Mouse (Mus musculus): ENCODE results near the gene H2afz. TPM values are rescaled to one million over a fixed set of nuclear protein-coding genes. Genes with fewer than 3 reads are reported as not detected.

H2afz gene
- total and polyA plus RNA-seq, 3 experiments = 4,006 to 4,409 (median 4,299) TPM

GRCm38 (mm10) chr3:137867437-137868093, 3.3 kb downstream of the H2afz start, which contains the start of gene Dnajb14:
Dnajb14 (plus strand) TSS chr3:137867675.
- DNase-seq (ENCODE audit: extremely low read depth) = peak; percentile 62
- Histone ChIP-seq H3K9ac (ENCODE audit: insufficient read depth, low read depth) (peak within 1 kb of the TSS; percentile 93), H3K4me1 (ENCODE audit: control insufficient read depth in 1 of 2, insufficient read depth in 2 of 2) (peaks cover 5 to 33% of the 10 kb centered on the region in 2 experiments), H3K4me3 (replicated peaks in 1 of 3; ENCODE audit: low read depth in 2 of 3, low read length in 2 of 3, poor library complexity in 1 of 3) (peak within 1 kb of the TSS; percentile 64 to 86 (median 69)), H3K36me3 (replicated peaks in 1 of 2; ENCODE audit: control insufficient read depth in 1 of 2, insufficient read depth in 1 of 2, low read length in 1 of 2) (peaks cover 10 to 21% of the 10 kb centered on the region in 2 experiments), H3K27ac (ENCODE audit: insufficient read depth, low read depth) (peak within 1 kb of the TSS; percentile 90), H3K27me3 (replicated peaks) (no peaks in the 10 kb centered on the region), H3K79me2 (replicated peaks; ENCODE audit: control insufficient read depth, extremely low read depth, insufficient read depth, poor library complexity, severe bottlenecking) (peaks cover 45% of the 10 kb centered on the region), H3K9me3 (replicated peaks; ENCODE audit: low read length) (no peaks in the 10 kb centered on the region), H3K4me2 (ENCODE audit: insufficient read depth, low read depth, poor library complexity, severe bottlenecking) (peak within 1 kb of the TSS; percentile 87)
- in situ Hi-C loops (cut with MboI; ENCODE audit: low pct_ligation_motif_present, low pct_unique_long_range_greater_than_20kb, low sequenced_read_pairs) (loop anchor here (5.0 to 10.0 kb wide), 2 partner anchors 50 to 277 kb away; partner anchors contain the start of genes Lamtor3, Mttp and Trmt10a), dilution Hi-C loops (cut with MboI; ENCODE audit: extremely low pct_ligation_motif_present, extremely low pct_unique_long_range_greater_than_20kb, low sequenced_read_pairs) (no loop called here)
- no peak for TF ChIP-seq RAD21 (IDR thresholded peaks at IDR 0.05; ENCODE audit: low read depth, low read length)
- peak; percentile 100 for TF ChIP-seq POLR2AphosphoS2 (IDR thresholded peaks at IDR 0.05; ENCODE audit: low read depth, low read length)
- peak; percentile 58; the same call in 1 of the 2 replicates for TF ChIP-seq MAX (IDR thresholded peaks at IDR 0.05; ENCODE audit: low read length)
- TF ChIP-seq NRF1 (IDR thresholded peaks at IDR 0.05; ENCODE audit: low read depth, low read length) = peak; percentile 67
- peak; percentile 98 for TF ChIP-seq ZMIZ1 (IDR thresholded peaks at IDR 0.05; ENCODE audit: low read depth, low read length)
- TF ChIP-seq MEF2A (IDR thresholded peaks at IDR 0.05; ENCODE audit: borderline replicate concordance, low read depth, low read length) = peak; percentile 50
- peak; percentile 85 for TF ChIP-seq CHD2 (IDR thresholded peaks at IDR 0.05; ENCODE audit: low read length)
- TF ChIP-seq SMC3 (IDR thresholded peaks at IDR 0.05; ENCODE audit: low read depth, low read length) = peak; percentile 1
- TF ChIP-seq ZC3H11A (IDR thresholded peaks at IDR 0.05; ENCODE audit: low read depth, low read length) = 0 out of 2 replicates have a peak, but pooled peaks have one; percentile 1
- 0 out of 2 replicates have a peak, but pooled peaks have one; percentile 11 for TF ChIP-seq ZKSCAN1 (IDR thresholded peaks at IDR 0.05; ENCODE audit: borderline replicate concordance, low read depth, low read length)
- peak; percentile 99 for TF ChIP-seq UBTF (IDR thresholded peaks at IDR 0.05; ENCODE audit: low read depth, low read length)
- TF ChIP-seq IRF4 (IDR thresholded peaks at IDR 0.05; ENCODE audit: low read depth, low read length) = peak; percentile 58; the same call in 1 of the 2 replicates
- peak; percentile 61 for TF ChIP-seq NELFE (IDR thresholded peaks at IDR 0.05; ENCODE audit: low read depth, low read length)
- no peak; the same call in none of the 2 replicates for TF ChIP-seq HCFC1 (IDR thresholded peaks at IDR 0.05; ENCODE audit: low read depth, low read length)
- no peak for TF ChIP-seq GABPA (IDR thresholded peaks at IDR 0.05; ENCODE audit: insufficient replicate concordance, low read depth, low read length)
- TF ChIP-seq USF1 (IDR thresholded peaks at IDR 0.05; ENCODE audit: low read depth, low read length) = no peak; the same call in 1 of the 2 replicates
- TF ChIP-seq ETS1 (conservative IDR thresholded peaks at IDR 0.05; ENCODE audit: low read depth, low read length) = peak; percentile 48; the same call in 1 of the 2 replicates
- no peak; the same call in 1 of the 2 replicates for TF ChIP-seq MAZ (IDR thresholded peaks at IDR 0.05; ENCODE audit: low read depth, low read length)
- TF ChIP-seq POLR2A (IDR thresholded peaks at IDR 0.05; ENCODE audit: low read depth, low read length) = peak; percentile 70; the same call in 1 of the 2 replicates
- TF ChIP-seq ZNF384 (IDR thresholded peaks at IDR 0.05; ENCODE audit: low read depth, low read length) = no peak
- TF ChIP-seq CHD1 (IDR thresholded peaks at IDR 0.05; ENCODE audit: low read depth, low read length) = no peak; the same call in 1 of the 2 replicates
- peak; percentile 52 for TF ChIP-seq TCF12 (IDR thresholded peaks at IDR 0.05; ENCODE audit: low read depth, low read length)
- TF ChIP-seq USF2 (conservative IDR thresholded peaks at IDR 0.05; ENCODE audit: low read depth, low read length) = no peak
- peak; percentile 76 for TF ChIP-seq SIN3A (IDR thresholded peaks at IDR 0.05; ENCODE audit: low read length)
- TF ChIP-seq RCOR1 (conservative IDR thresholded peaks at IDR 0.05; ENCODE audit: low read depth, low read length) = peak; percentile 11
- TF ChIP-seq KAT2A (IDR thresholded peaks at IDR 0.05; ENCODE audit: insufficient replicate concordance, low read length) = 0 out of 2 replicates have a peak, but pooled peaks have one; percentile 56
- TF ChIP-seq ELF1 (IDR thresholded peaks at IDR 0.05; ENCODE audit: low read depth, low read length) = peak; percentile 63; the same call in 1 of the 2 replicates
- peak; percentile 47; the same call in 1 of the 2 replicates for TF ChIP-seq BHLHE40 (IDR thresholded peaks at IDR 0.05; ENCODE audit: low read depth, low read length)
- no peak for TF ChIP-seq JUN (IDR thresholded peaks at IDR 0.05; ENCODE audit: insufficient read depth, low read depth, low read length)
